Mouse (Mus musculus): ENCODE measurements around the gene Fbxo2.
A peak's percentile ranks its signal among the peaks of the same experiment; 100 is the strongest.

DNA sequence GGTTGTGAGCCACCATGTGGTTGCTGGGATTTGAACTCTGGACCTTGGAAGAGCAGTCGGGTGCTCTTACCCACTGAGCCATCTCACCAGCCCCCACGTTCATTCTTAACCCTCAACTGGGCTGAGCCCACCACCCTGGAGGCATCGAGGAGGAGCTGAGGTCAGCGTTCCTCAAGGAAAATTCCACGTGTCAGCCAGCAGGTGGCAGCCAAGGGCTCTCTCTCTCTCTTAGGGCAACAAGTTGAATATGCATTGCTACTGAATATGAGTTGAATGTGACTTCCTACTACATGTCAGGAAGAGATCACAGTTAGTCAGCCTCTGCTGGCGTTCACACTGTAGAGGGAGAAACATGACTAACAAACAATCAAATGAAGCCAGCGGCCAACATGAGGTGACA lies 7.9 kb downstream of the Fbxo2 start:
- TF ChIP-seq CTCF (conservative IDR thresholded peaks at IDR 0.05; ENCODE audit: insufficient read depth, insufficient read length, low read depth, low read length) (peak; percentile 80), POLR2A (IDR thresholded peaks at IDR 0.05; ENCODE audit: low read depth, low read length) (no peak)
